Mouse (Mus musculus): ENCODE results near the gene Kalrn.

GRCm38 (mm10) chr16:34573856-34574491 is 642 bp upstream of the Kalrn start:
- TF ChIP-seq CTCF (IDR thresholded peaks at IDR 0.05; ENCODE audit: low read depth) (no peak), EP300 (IDR thresholded peaks at IDR 0.05; ENCODE audit: low read depth) (no peak)

Measured in heart, postnatal 0 days (tissue).